9 mouse cellular contexts compared by ENCODE assay signal in genomic region chr11:98741051-98741620, GRCm38 (mm10). TPM values are rescaled to one million over a fixed set of nuclear protein-coding genes. Genes with fewer than 3 reads are reported as not detected.
DNase-seq lines count a peak whose midpoint lies in the region; ATAC-seq lines count a peak whose summit lies in the region.
"Had no signal": no experiment of that assay in that cellular context is flagged by ENCODE, and none has a peak within 500 bp of the region (broad histone marks: within the 10 kb centered on the region; RNA-seq: fewer than 3 reads in every experiment).

No protein-coding gene starts in this region.

- DNase-seq in heart, postnatal 10 days, result no peak
- peak; percentile 19 for DNase-seq in A20 (ENCODE audit: low read depth, low spot score)
- DNase-seq in liver, embryonic 11.5 days (ENCODE audit: low spot score), result no peak
- DNase-seq in retina, postnatal 1 day, result no peak
- no peak for DNase-seq in thymus, postnatal 25 days

- intact Hi-C loops in heart, postnatal 10 days (cut with DNase I), result loop anchor here (1.0 kb wide), 1 partner anchor 45 kb away; no protein-coding TSS in a partner anchor

- no peaks in the 10 kb centered on the region for H3K9me3 ChIP-seq in heart, embryonic 12.5 days (replicated peaks)
- H3K9me3 ChIP-seq in embryonic facial prominence, embryonic 15.5 days (replicated peaks), result no peaks in the 10 kb centered on the region
- H3K9me3 ChIP-seq in liver, embryonic 11.5 days (ENCODE audit: control insufficient read depth, low read length), result no peaks in the 10 kb centered on the region

- no peak for ATAC-seq in heart, embryonic 12.5 days (ENCODE audit: insufficient number of reproducible peaks, low FRiP score)
- ATAC-seq in embryonic facial prominence, embryonic 15.5 days (ENCODE audit: insufficient number of reproducible peaks, low FRiP score, low TSS enrichment, low read depth), result no peak
- ATAC-seq in liver, embryonic 11.5 days (replicated peaks; ENCODE audit: low FRiP score), result no peak
- ATAC-seq in CD4-positive, CD25-positive, alpha-beta regulatory T cell, adult 4 months, result no peak

- H3K36me3 ChIP-seq in heart, embryonic 12.5 days, result no peaks in the 10 kb centered on the region
- no peaks in the 10 kb centered on the region for H3K36me3 ChIP-seq in embryonic facial prominence, embryonic 15.5 days
- H3K36me3 ChIP-seq in liver, embryonic 11.5 days (ENCODE audit: control insufficient read depth, insufficient read depth, low read length), result no peaks in the 10 kb centered on the region

- no peaks in the 10 kb centered on the region for H3K27me3 ChIP-seq in heart, embryonic 12.5 days (replicated peaks)
- H3K27me3 ChIP-seq in embryonic facial prominence, embryonic 15.5 days, result no peaks in the 10 kb centered on the region
- H3K27me3 ChIP-seq in liver, embryonic 11.5 days (replicated peaks; ENCODE audit: control insufficient read depth, insufficient read depth, low read length), result no peaks in the 10 kb centered on the region

- H3K4me2 ChIP-seq in heart, embryonic 12.5 days, result peak overlapping the region; percentile 80
- peak overlapping the region; percentile 87 for H3K4me2 ChIP-seq in embryonic facial prominence, embryonic 15.5 days (replicated peaks)
- H3K4me2 ChIP-seq in liver, embryonic 11.5 days, result peak overlapping the region; percentile 98

- under 1% methylated on average over 17 of the region's 17 CpGs for WGBS in heart, embryonic 12.5 days
- WGBS in embryonic facial prominence, embryonic 15.5 days, result under 1% methylated on average over 17 of the region's 17 CpGs
- WGBS in liver, embryonic 11.5 days, result 0% methylated on average over 17 of the region's 17 CpGs

- peak overlapping the region; percentile 87 for H3K4me3 ChIP-seq in heart, embryonic 12.5 days
- peak overlapping the region; percentile 69 for H3K4me3 ChIP-seq in embryonic facial prominence, embryonic 15.5 days (replicated peaks)
- H3K4me3 ChIP-seq in liver, embryonic 11.5 days (ENCODE audit: low read depth, low read length), result peak overlapping the region; percentile 94

- H3K9ac ChIP-seq in heart, embryonic 12.5 days, result peak overlapping the region; percentile 96
- H3K9ac ChIP-seq in embryonic facial prominence, embryonic 15.5 days, result peak overlapping the region; percentile 88
- H3K9ac ChIP-seq in liver, embryonic 11.5 days (ENCODE audit: low read depth, low read length), result peak overlapping the region; percentile 96

- peak overlapping the region; percentile 92 for H3K27ac ChIP-seq in heart, embryonic 12.5 days (ENCODE audit: poor library complexity, severe bottlenecking)
- H3K27ac ChIP-seq in embryonic facial prominence, embryonic 15.5 days (replicated peaks), result peak overlapping the region; percentile 93
- peak overlapping the region; percentile 80 for H3K27ac ChIP-seq in liver, embryonic 11.5 days (ENCODE audit: low read depth, low read length)

- peaks cover 60% of the 10 kb centered on the region for H3K4me1 ChIP-seq in heart, embryonic 12.5 days (replicated peaks)
- peaks cover 54% of the 10 kb centered on the region for H3K4me1 ChIP-seq in embryonic facial prominence, embryonic 15.5 days
- H3K4me1 ChIP-seq in liver, embryonic 11.5 days (replicated peaks; ENCODE audit: control insufficient read depth, insufficient read depth, low read length), result peaks cover 64% of the 10 kb centered on the region

RNA-seq across cellular contexts. Expression of gene Thra, which starts 0.7 kb away (rescaled TPM):
- 27.0 and 29.8 TPM in 2 replicates for polyA plus RNA-seq in heart, embryonic 12.5 days (2016; fragmentation: Nextera tagmentation; extraction: Ambion mirVana)
- total RNA-seq in heart, postnatal 10 days (2021), result 100 to 1,000 TPM; 172 to 190 TPM
- 51.0 and 51.2 TPM in 2 replicates for polyA plus RNA-seq in embryonic facial prominence, embryonic 15.5 days (2015; fragmentation: Nextera tagmentation; extraction: Ambion mirVana)
- polyA plus RNA-seq in liver, embryonic 11.5 days (2014; fragmentation: Nextera tagmentation; extraction: Ambion mirVana), result 26.6 and 31.6 TPM in 2 replicates
- 1 to 10 TPM; 4.8 to 5.7 TPM for polyA plus RNA-seq in CD4-positive, CD25-positive, alpha-beta regulatory T cell, adult 4 months (2017; shearing (Covaris generic))

RNA-seq across cellular contexts. Expression of gene Med24, which starts 11.9 kb away (rescaled TPM):
- polyA plus RNA-seq in heart, embryonic 12.5 days (2016; fragmentation: Nextera tagmentation; extraction: Ambion mirVana), result 45.9 and 48.1 TPM in 2 replicates
- total RNA-seq in heart, postnatal 10 days (2021), result 10 to 100 TPM; 44.9 to 52.1 TPM
- polyA plus RNA-seq in embryonic facial prominence, embryonic 15.5 days (2015; fragmentation: Nextera tagmentation; extraction: Ambion mirVana), result 52.3 and 53.3 TPM in 2 replicates
- polyA plus RNA-seq in liver, embryonic 11.5 days (2014; fragmentation: Nextera tagmentation; extraction: Ambion mirVana), result 61.9 and 63.6 TPM in 2 replicates
- 10 to 100 TPM; 27.0 to 37.5 TPM for polyA plus RNA-seq in CD4-positive, CD25-positive, alpha-beta regulatory T cell, adult 4 months (2017; shearing (Covaris generic))

RNA-seq across cellular contexts. Expression of gene Nr1d1, which starts 34.0 kb away (rescaled TPM):
- polyA plus RNA-seq in heart, embryonic 12.5 days (2016; fragmentation: Nextera tagmentation; extraction: Ambion mirVana), result 6.4 TPM in 2 replicates
- total RNA-seq in heart, postnatal 10 days (2021), result 10 to 100 TPM; 31.1 to 32.7 TPM
- 1.7 and 1.8 TPM in 2 replicates for polyA plus RNA-seq in embryonic facial prominence, embryonic 15.5 days (2015; fragmentation: Nextera tagmentation; extraction: Ambion mirVana)
- 2.1 and 2.7 TPM in 2 replicates for polyA plus RNA-seq in liver, embryonic 11.5 days (2014; fragmentation: Nextera tagmentation; extraction: Ambion mirVana)
- 10 to 100 TPM in 1 of 2 experiments, 1 to 10 TPM in 1; 4.9 to 12.3 TPM for polyA plus RNA-seq in CD4-positive, CD25-positive, alpha-beta regulatory T cell, adult 4 months (2017; shearing (Covaris generic))

RNA-seq across cellular contexts. Expression of gene Csf3, which starts 40.1 kb away (rescaled TPM):
- not detected in 2 replicates for polyA plus RNA-seq in heart, embryonic 12.5 days (2016; fragmentation: Nextera tagmentation; extraction: Ambion mirVana)
- not detected for total RNA-seq in heart, postnatal 10 days (2021)
- 0.12 and 0.31 TPM in 2 replicates for polyA plus RNA-seq in embryonic facial prominence, embryonic 15.5 days (2015; fragmentation: Nextera tagmentation; extraction: Ambion mirVana)
- polyA plus RNA-seq in liver, embryonic 11.5 days (2014; fragmentation: Nextera tagmentation; extraction: Ambion mirVana), result not detected in 2 replicates
- not detected for polyA plus RNA-seq in CD4-positive, CD25-positive, alpha-beta regulatory T cell, adult 4 months (2017; shearing (Covaris generic))
- total RNA-seq: left cerebral cortex, postnatal 36 days had no signal

RNA-seq across cellular contexts. Expression of gene Msl1, which starts 54.2 kb away (rescaled TPM):
- 20.3 and 21.4 TPM in 2 replicates for polyA plus RNA-seq in heart, embryonic 12.5 days (2016; fragmentation: Nextera tagmentation; extraction: Ambion mirVana)
- total RNA-seq in heart, postnatal 10 days (2021), result 10 to 100 TPM; 70.3 to 83.4 TPM
- 28.7 and 30.4 TPM in 2 replicates for polyA plus RNA-seq in embryonic facial prominence, embryonic 15.5 days (2015; fragmentation: Nextera tagmentation; extraction: Ambion mirVana)
- 14.8 and 17.7 TPM in 2 replicates for polyA plus RNA-seq in liver, embryonic 11.5 days (2014; fragmentation: Nextera tagmentation; extraction: Ambion mirVana)
- 10 to 100 TPM; 22.3 to 24.8 TPM for polyA plus RNA-seq in CD4-positive, CD25-positive, alpha-beta regulatory T cell, adult 4 months (2017; shearing (Covaris generic))
